Comparison of ENCODE assay signal across 8 mouse cellular contexts in the genomic region with DNA sequence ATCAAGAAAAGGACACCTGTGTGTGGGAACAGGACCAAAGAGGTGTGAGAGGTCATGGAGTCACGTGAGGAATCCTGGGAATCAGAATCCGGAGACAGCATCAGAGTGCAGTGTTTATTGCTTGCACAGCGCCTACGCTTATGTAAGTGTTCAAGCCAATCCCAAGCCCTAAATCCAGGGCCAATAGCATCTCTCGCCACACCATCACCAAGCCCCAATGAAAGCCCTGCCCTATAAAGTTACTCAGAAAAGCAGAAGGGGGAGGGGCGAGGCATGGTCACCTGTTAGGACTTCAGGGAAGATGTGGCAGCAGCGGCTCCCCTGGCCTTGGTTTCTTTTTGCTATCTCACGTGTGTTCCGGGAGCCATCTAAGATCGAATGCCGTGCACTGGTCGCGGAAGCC. TPM values are rescaled to one million over a fixed set of nuclear protein-coding genes. Genes with fewer than 3 reads are reported as not detected.
DNase-seq lines count a peak whose midpoint lies in the region; ATAC-seq lines count a peak whose summit lies in the region.

No protein-coding gene starts in this region.

- no peaks in the 10 kb centered on the region for H3K9me3 ChIP-seq in embryonic facial prominence, embryonic 13.5 days
- no peaks in the 10 kb centered on the region for H3K9me3 ChIP-seq in limb, embryonic 10.5 days (replicated peaks)
- H3K9me3 ChIP-seq in midbrain, embryonic 10.5 days (replicated peaks) = no peaks in the 10 kb centered on the region

- 12% methylated on average over 13 of the region's 13 CpGs for WGBS in embryonic facial prominence, embryonic 13.5 days
- WGBS in limb, embryonic 10.5 days = 15% methylated on average over 13 of the region's 13 CpGs
- 21% methylated on average over 13 of the region's 13 CpGs for WGBS in midbrain, embryonic 10.5 days

- DNase-seq in ES-CJ7 (ENCODE audit: low read depth, low spot score) = peak; percentile 83
- peak; percentile 70 for DNase-seq in adrenal gland, postnatal 14 days
- peak; percentile 15 for DNase-seq in heart, postnatal 4 days
- peak; percentile 40 for DNase-seq in limb, embryonic 10.5 days (ENCODE audit: low spot score)
- DNase-seq in midbrain, embryonic 10.5 days (ENCODE audit: low spot score) = no peak
- DNase-seq in splenic B cell, adult 2 months (ENCODE audit: low read depth, low spot score) = peak; percentile 92
- DNase-seq in ovary, adult 18-20 months (ENCODE audit: low spot score) = no peak

- H3K36me3 ChIP-seq in embryonic facial prominence, embryonic 13.5 days = no peaks in the 10 kb centered on the region; the same call in 1 of the 2 replicates
- peaks cover 6% of the 10 kb centered on the region for H3K36me3 ChIP-seq in limb, embryonic 10.5 days
- H3K36me3 ChIP-seq in midbrain, embryonic 10.5 days = 0 out of 2 replicates have a peak, but pooled peaks cover under 1% of the 10 kb centered on the region
- no peaks in the 10 kb centered on the region for H3K36me3 ChIP-seq in splenic B cell, adult 2 months (ENCODE audit: control insufficient read depth, insufficient read depth, low read length, poor library complexity, severe bottlenecking)

- peaks cover 3% of the 10 kb centered on the region; the same call in 1 of the 2 replicates for H3K4me1 ChIP-seq in embryonic facial prominence, embryonic 13.5 days
- H3K4me1 ChIP-seq in limb, embryonic 10.5 days = peaks cover 21% of the 10 kb centered on the region
- peaks cover 17% of the 10 kb centered on the region for H3K4me1 ChIP-seq in midbrain, embryonic 10.5 days

- no peak for ATAC-seq in embryonic facial prominence, embryonic 13.5 days (ENCODE audit: insufficient number of reproducible peaks, insufficient read depth, low FRiP score, low TSS enrichment, low read depth)

- H3K27ac ChIP-seq in embryonic facial prominence, embryonic 13.5 days = no peak overlapping the region
- H3K27ac ChIP-seq in limb, embryonic 10.5 days = no peak overlapping the region
- no peak overlapping the region for H3K27ac ChIP-seq in midbrain, embryonic 10.5 days (replicated peaks)

- H3K4me2 ChIP-seq in embryonic facial prominence, embryonic 13.5 days = peak overlapping the region; percentile 60

- H3K9ac ChIP-seq in embryonic facial prominence, embryonic 13.5 days = peak overlapping the region; percentile 51; the same call in 1 of the 2 replicates

- no peaks in the 10 kb centered on the region for H3K27me3 ChIP-seq in embryonic facial prominence, embryonic 13.5 days
- no peaks in the 10 kb centered on the region for H3K27me3 ChIP-seq in limb, embryonic 10.5 days (ENCODE audit: low read depth, poor library complexity, severe bottlenecking)
- H3K27me3 ChIP-seq in midbrain, embryonic 10.5 days (ENCODE audit: low read depth, poor library complexity, severe bottlenecking) = peaks cover 5% of the 10 kb centered on the region
- no peaks in the 10 kb centered on the region for H3K27me3 ChIP-seq in splenic B cell, adult 2 months (ENCODE audit: control insufficient read depth, insufficient read depth, low read length, poor library complexity, severe bottlenecking)

- H3K4me3 ChIP-seq in embryonic facial prominence, embryonic 13.5 days = peak overlapping the region; percentile 35
- peak overlapping the region; percentile 42 for H3K4me3 ChIP-seq in limb, embryonic 10.5 days
- peak overlapping the region; percentile 38 for H3K4me3 ChIP-seq in midbrain, embryonic 10.5 days

RNA-seq across cellular contexts. Expression of a gene that starts 14.9 kb away (rescaled TPM):
- total RNA-seq in adrenal gland, postnatal 14 days (2021) = 118 and 119 TPM in 2 replicates
- 507 and 527 TPM in 2 replicates for polyA plus RNA-seq in embryonic facial prominence, embryonic 13.5 days (2015; fragmentation: Nextera tagmentation; extraction: Ambion mirVana)
- total RNA-seq in heart, postnatal 4 days (2021) = 100 to 1,000 TPM; 166 to 176 TPM
- 590 and 611 TPM in 2 replicates for polyA plus RNA-seq in limb, embryonic 10.5 days (2016; fragmentation: Nextera tagmentation; extraction: Ambion mirVana)
- 631 and 635 TPM in 2 replicates for polyA plus RNA-seq in midbrain, embryonic 10.5 days (2016; fragmentation: Nextera tagmentation; extraction: Ambion mirVana)

Comparison
In these comparisons a context has a peak if more than half of its experiments do, and no peak if none do; other contexts are left out.
1. DNase-seq: peak in ES-CJ7 (single experiment), adrenal gland, postnatal 14 days (single experiment), heart, postnatal 4 days (single experiment), limb, embryonic 10.5 days (single experiment) and splenic B cell, adult 2 months (single experiment); none in midbrain, embryonic 10.5 days (single experiment) and ovary, adult 18-20 months (single experiment).
2. Peak in every context shown above with its lines, with median percentiles within 50 percentile points of each other: H3K4me3 ChIP-seq.